Mouse (Mus musculus) heart, postnatal 0 days (tissue): ENCODE results near the gene Amt.

Experiments
- CTCF ChIP-seq: IDR thresholded peaks from 2 replicates; pipeline ENCODE4 v1.5.1; 2016; ENCODE audit warnings: antibody characterized with exemption, control low read depth, low read depth
- EP300 ChIP-seq: IDR thresholded peaks from 2 replicates; pipeline ENCODE4 v1.6.1; 2016; ENCODE audit warnings: antibody characterized with exemption, low read depth

DNA sequence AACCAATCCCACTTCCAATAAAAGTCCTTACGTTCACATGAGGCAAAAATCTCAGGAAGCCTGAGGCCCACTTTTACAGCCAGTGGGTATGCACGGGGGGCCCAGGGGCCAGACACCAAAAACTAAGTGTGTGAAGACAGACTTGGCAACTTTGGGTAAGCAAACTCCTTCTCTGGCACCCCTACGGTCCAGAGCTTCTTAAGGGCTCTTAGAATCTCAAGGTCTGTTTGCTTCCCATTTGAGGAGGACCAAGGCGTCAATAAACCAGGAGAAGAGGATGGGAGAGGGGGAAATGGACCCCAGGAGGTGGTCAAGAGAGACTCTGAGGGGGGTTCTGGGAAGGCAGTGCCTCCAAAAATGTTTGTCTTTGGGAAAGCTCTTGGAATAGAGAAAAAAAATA, 23.2 kb upstream of the Amt start:
- TF ChIP-seq CTCF (no peak), EP300 (no peak)
